Mouse (Mus musculus): Measurements from ENCODE around the gene Crabp1. TPM values are rescaled to one million over a fixed set of nuclear protein-coding genes. Genes with fewer than 3 reads are reported as not detected.

The Crabp1 gene
- polyA plus RNA-seq, 1 experiment from 2014 or later: 103 TPM

DNA sequence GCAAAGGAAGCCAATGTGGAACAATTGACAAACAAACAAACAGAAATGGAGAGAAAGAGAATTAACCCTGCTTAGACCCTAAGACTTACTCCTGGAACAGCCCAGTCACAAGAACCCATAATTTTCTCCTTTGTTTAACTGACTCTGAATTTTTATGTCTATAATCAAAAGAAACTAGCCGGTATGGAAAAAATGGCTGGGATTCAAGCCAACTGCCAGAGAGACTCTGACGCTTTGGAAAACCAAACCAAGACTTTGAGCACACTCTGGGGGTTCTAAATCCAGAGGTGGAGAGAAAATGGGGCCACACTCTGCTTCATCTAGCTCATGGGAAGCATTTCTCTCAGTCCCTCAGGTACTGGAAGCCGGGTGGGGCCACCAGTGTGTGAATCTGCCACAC lies 20.7 kb downstream of the Crabp1 start:
- no peak for ATAC-seq (ENCODE audit: low FRiP score, low TSS enrichment)
- Histone ChIP-seq H3K4me1 (ENCODE audit: control insufficient read depth, insufficient read depth, low read length) (peaks cover 9% of the 10 kb centered on the region), H3K27me3 (ENCODE audit: control insufficient read depth, insufficient read depth, low read length) (no peaks in the 10 kb centered on the region), H3K9me3 (ENCODE audit: control insufficient read depth, low read length) (no peaks in the 10 kb centered on the region), H3K4me2 (replicated peaks; ENCODE audit: low read depth, low read length) (no peak overlapping the region), H3K4me3 (ENCODE audit: low read length) (no peak overlapping the region), H3K9ac (ENCODE audit: low read depth, low read length) (no peak overlapping the region), H3K36me3 (ENCODE audit: control insufficient read depth, insufficient read depth, low read length) (no peaks in the 10 kb centered on the region), H3K27ac (ENCODE audit: low read depth, low read length) (no peak overlapping the region)
- 64% methylated on average over 3 of the region's 3 CpGs for WGBS

DNA sequence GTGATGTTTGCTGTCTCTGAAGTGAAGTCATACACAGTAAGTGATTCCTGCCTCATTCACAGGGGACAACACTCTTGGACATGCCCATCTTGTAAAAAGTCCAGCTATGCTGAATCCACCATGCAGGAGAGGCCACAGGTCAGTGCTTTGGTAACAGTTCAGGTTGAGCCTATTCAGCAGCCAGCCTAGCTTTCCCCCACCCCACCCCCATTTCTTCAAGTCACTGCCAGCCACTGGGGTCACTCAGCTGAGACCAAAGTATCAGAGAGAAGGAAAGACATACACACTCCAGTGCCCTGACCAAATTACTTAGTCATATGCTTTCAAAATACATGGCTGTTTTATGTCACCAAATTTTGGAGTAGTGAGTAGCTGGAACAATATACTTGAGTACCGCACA lies 21.5 kb downstream of the Crabp1 start:
- H3K9me3 ChIP-seq (ENCODE audit: control insufficient read depth, low read length): no peaks in the 10 kb centered on the region
- no peaks in the 10 kb centered on the region for H3K27me3 ChIP-seq (ENCODE audit: control insufficient read depth, insufficient read depth, low read length)
- H3K4me2 ChIP-seq (replicated peaks; ENCODE audit: low read depth, low read length): no peak overlapping the region
- H3K27ac ChIP-seq (ENCODE audit: low read depth, low read length): no peak overlapping the region
- H3K9ac ChIP-seq (ENCODE audit: low read depth, low read length): no peak overlapping the region
- no peak for ATAC-seq (ENCODE audit: low FRiP score, low TSS enrichment)
- H3K4me3 ChIP-seq (ENCODE audit: low read length): no peak overlapping the region
- peaks cover 9% of the 10 kb centered on the region for H3K4me1 ChIP-seq (ENCODE audit: control insufficient read depth, insufficient read depth, low read length)
- no peaks in the 10 kb centered on the region for H3K36me3 ChIP-seq (ENCODE audit: control insufficient read depth, insufficient read depth, low read length)
- WGBS: 79% methylated on average over 1 of the region's 1 CpGs

DNA sequence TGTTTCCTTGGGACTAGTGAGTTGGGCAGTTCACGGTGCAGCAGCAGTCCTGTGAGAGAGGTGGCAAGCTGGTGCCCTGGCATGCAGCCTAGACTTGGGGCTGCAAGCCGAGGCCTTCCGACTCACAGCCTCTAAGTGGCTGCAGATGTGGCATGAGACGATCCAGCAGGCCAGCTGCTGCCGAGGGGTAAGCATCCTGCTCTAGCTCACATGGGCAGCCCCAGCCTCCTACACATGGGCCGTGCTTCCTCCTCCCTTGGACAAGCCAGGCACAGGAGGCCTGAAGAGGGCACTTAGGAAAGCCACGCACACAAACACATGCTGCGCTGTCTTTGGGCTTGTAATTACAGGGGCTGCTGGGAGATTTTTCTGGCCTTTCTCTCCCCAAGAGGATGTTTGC lies 23.2 kb downstream of the Crabp1 start:
- Histone ChIP-seq H3K4me2 (replicated peaks; ENCODE audit: low read depth, low read length) (no peak overlapping the region), H3K4me3 (ENCODE audit: low read length) (no peak overlapping the region), H3K9me3 (ENCODE audit: control insufficient read depth, low read length) (no peaks in the 10 kb centered on the region), H3K27me3 (ENCODE audit: control insufficient read depth, insufficient read depth, low read length) (no peaks in the 10 kb centered on the region), H3K4me1 (ENCODE audit: control insufficient read depth, insufficient read depth, low read length) (peaks cover 6% of the 10 kb centered on the region; the same call in 1 of the 2 replicates), H3K27ac (ENCODE audit: low read depth, low read length) (no peak overlapping the region), H3K36me3 (ENCODE audit: control insufficient read depth, insufficient read depth, low read length) (no peaks in the 10 kb centered on the region), H3K9ac (ENCODE audit: low read depth, low read length) (no peak overlapping the region)
- whole genome bisulfite sequencing: 46% methylated on average over 8 of the region's 8 CpGs
- ATAC-seq (ENCODE audit: low FRiP score, low TSS enrichment): peak; percentile 56; the same call in 1 of the 2 replicates

DNA sequence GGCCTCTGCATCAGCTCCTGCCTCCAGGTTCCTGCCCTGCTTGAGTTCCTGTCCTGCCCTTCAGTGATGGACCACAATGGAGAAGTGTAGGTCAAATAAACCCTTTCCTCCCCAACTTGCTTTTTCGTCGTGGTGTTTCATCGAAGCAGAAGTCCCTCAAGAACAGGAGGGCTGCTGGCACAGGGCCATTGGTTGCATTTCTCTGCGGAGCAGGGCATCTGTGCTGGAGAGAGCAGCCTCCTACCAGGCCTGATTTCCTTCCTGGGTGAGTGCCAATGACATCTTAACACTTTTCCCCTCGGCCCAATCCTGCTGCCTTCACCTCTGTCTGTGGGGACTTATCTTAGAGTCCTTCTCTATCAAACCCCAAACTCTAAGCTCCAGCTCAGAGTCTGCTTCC lies 25.7 kb downstream of the Crabp1 start:
- Histone ChIP-seq H3K4me3 (ENCODE audit: low read length) (no peak overlapping the region), H3K9ac (ENCODE audit: low read depth, low read length) (no peak overlapping the region), H3K4me2 (replicated peaks; ENCODE audit: low read depth, low read length) (no peak overlapping the region), H3K9me3 (ENCODE audit: control insufficient read depth, low read length) (no peaks in the 10 kb centered on the region), H3K4me1 (ENCODE audit: control insufficient read depth, insufficient read depth, low read length) (0 out of 2 replicates have a peak, but pooled peaks cover 6% of the 10 kb centered on the region), H3K27ac (ENCODE audit: low read depth, low read length) (no peak overlapping the region), H3K27me3 (ENCODE audit: control insufficient read depth, insufficient read depth, low read length) (no peaks in the 10 kb centered on the region), H3K36me3 (ENCODE audit: control insufficient read depth, insufficient read depth, low read length) (no peaks in the 10 kb centered on the region)
- ATAC-seq (ENCODE audit: low FRiP score, low TSS enrichment): no peak
- WGBS: 72% methylated on average over 5 of the region's 5 CpGs

DNA sequence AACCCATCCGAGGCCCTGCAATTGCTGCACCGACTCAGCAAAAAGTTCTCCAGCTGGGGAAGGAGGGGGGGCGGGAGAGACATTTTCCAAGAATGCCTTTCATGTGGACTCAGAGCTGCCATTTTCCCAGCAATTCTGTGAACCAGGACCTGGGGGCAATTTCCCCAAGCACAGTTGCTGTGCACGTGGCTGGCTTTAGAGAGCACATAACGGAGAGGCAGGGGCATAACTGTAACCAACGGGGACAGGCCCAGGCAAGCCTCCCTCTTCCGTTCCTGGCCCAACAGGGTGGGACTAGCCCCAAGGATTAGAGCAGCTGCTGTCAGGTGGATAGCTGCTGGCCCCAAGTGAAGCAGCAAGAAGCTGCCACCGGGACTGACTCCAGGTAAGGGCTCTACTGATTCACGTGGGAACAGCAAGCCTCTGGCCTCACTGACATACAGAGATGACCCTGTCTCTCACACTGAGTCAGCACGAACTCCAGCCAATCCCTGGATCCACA lies 37.0 kb downstream of the Crabp1 start:
- Histone ChIP-seq H3K36me3 (ENCODE audit: control insufficient read depth, insufficient read depth, low read length) (no peaks in the 10 kb centered on the region), H3K9ac (ENCODE audit: low read depth, low read length) (no peak overlapping the region), H3K27me3 (ENCODE audit: control insufficient read depth, insufficient read depth, low read length) (no peaks in the 10 kb centered on the region), H3K27ac (ENCODE audit: low read depth, low read length) (no peak overlapping the region), H3K9me3 (ENCODE audit: control insufficient read depth, low read length) (no peaks in the 10 kb centered on the region), H3K4me3 (ENCODE audit: low read length) (no peak overlapping the region), H3K4me2 (replicated peaks; ENCODE audit: low read depth, low read length) (no peak overlapping the region), H3K4me1 (ENCODE audit: control insufficient read depth, insufficient read depth, low read length) (no peaks in the 10 kb centered on the region)
- 24% methylated on average over 10 of the region's 10 CpGs for WGBS
- no peak for ATAC-seq (ENCODE audit: low FRiP score, low TSS enrichment)

DNA sequence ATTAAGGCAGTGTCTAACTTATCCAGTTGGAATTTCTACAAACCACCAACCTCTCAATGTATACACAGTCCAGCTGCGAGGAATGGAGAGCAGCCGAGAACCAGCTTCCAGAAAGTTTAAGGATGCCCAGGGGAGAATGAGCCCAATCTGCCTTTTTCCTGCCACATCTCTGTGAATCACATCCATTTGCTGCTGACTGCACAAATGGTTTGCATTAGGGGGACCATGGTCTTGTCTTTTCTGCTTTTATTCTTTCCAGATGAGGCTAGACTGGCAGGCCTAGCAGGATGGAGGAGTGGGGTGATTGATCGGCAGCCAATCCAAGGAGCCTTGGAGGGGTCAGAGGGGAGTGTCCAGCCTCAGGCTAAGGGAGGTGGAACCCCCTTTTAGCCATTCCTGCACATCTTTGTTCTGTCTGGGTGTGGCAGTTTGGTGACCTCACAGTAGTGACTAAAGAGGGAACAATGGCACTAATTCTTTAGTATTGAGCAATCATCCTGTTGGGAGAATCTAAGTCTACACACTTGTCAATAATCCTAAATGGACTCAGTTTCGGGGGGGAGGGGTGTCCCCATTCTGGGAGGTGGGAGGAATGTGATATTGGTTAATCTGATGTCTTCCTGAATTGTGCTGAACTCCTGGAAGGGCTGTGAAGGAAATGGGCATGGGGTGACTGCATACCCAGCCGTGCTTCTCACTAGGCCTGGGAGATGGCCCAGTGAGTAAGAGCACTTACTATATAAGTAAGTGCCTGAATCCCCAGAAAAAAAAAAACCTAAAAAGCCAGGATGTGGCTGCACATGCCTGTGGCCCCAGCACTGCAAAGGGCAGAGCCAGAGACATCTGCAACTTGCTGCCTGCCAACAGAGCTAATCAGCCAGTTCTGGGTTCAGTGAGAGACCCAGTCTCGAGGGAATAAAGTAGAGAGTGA lies 38.5 kb downstream of the Crabp1 start:
- H3K27ac ChIP-seq (ENCODE audit: low read depth, low read length): no peak overlapping the region
- ATAC-seq (ENCODE audit: low FRiP score, low TSS enrichment): no peak

DNA sequence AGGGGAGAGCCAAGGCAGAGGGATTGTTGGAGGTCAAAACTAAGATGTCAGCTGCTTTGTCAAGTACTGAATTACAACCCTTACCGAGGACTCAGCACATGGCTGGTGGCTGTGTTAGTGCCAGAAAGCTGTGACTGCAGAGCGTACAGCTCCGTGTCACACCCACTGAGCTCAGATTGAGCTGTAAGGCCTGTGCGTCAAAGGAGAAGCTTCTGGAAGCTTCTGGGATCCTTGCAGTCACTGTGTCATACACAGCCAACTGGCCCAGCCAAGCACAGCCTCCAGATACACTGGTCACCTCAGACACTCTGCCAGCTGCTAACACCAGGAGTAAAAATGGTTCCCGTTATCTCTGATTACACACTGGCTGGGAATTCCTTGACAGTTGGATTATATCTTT lies 39.8 kb downstream of the Crabp1 start:
- H3K27me3 ChIP-seq (ENCODE audit: control insufficient read depth, insufficient read depth, low read length): no peaks in the 10 kb centered on the region
- H3K27ac ChIP-seq (ENCODE audit: low read depth, low read length): no peak overlapping the region
- no peaks in the 10 kb centered on the region for H3K4me1 ChIP-seq (ENCODE audit: control insufficient read depth, insufficient read depth, low read length)
- no peak for ATAC-seq (ENCODE audit: low FRiP score, low TSS enrichment)
- H3K36me3 ChIP-seq (ENCODE audit: control insufficient read depth, insufficient read depth, low read length): no peaks in the 10 kb centered on the region
- H3K4me2 ChIP-seq (replicated peaks; ENCODE audit: low read depth, low read length): no peak overlapping the region
- WGBS: 67% methylated on average over 5 of the region's 5 CpGs
- no peaks in the 10 kb centered on the region for H3K9me3 ChIP-seq (ENCODE audit: control insufficient read depth, low read length)
- no peak overlapping the region for H3K4me3 ChIP-seq (ENCODE audit: low read length)
- H3K9ac ChIP-seq (ENCODE audit: low read depth, low read length): no peak overlapping the region

More for the DNA sequence above, 38.5 kb downstream of the Crabp1 start:
- H3K4me1 ChIP-seq (ENCODE audit: control insufficient read depth, insufficient read depth, low read length): no peaks in the 10 kb centered on the region
- 55% methylated on average over 6 of the region's 6 CpGs for WGBS
- H3K9me3 ChIP-seq (ENCODE audit: control insufficient read depth, low read length): no peaks in the 10 kb centered on the region
- H3K9ac ChIP-seq (ENCODE audit: low read depth, low read length): no peak overlapping the region
- no peaks in the 10 kb centered on the region for H3K27me3 ChIP-seq (ENCODE audit: control insufficient read depth, insufficient read depth, low read length)
- no peaks in the 10 kb centered on the region for H3K36me3 ChIP-seq (ENCODE audit: control insufficient read depth, insufficient read depth, low read length)
- no peak overlapping the region for H3K4me3 ChIP-seq (ENCODE audit: low read length)
- no peak overlapping the region for H3K4me2 ChIP-seq (replicated peaks; ENCODE audit: low read depth, low read length)

DNA sequence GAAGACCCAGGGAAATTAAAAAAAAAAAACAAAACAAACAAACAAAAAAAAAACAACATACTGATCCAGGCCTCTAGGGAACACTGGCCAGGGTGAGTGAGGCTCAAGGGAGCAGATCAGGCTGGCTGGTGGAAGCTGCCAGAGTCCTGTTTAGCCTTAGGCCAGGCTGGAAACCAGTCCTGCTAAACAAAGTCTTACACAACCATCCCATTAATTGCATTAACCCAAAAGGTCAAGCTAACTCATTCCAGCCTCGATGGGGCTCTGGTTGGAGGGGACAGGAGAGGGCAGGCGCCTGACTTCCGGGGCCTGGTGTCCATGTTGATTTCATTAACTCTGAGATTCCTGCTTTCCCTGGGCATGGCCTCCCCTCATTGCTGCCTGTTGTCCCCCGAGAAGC lies 43.2 kb downstream of the Crabp1 start:
- no peaks in the 10 kb centered on the region for H3K4me1 ChIP-seq (ENCODE audit: control insufficient read depth, insufficient read depth, low read length)
- H3K4me3 ChIP-seq (ENCODE audit: low read length): no peak overlapping the region
- ATAC-seq (ENCODE audit: low FRiP score, low TSS enrichment): no peak
- no peaks in the 10 kb centered on the region for H3K27me3 ChIP-seq (ENCODE audit: control insufficient read depth, insufficient read depth, low read length)
- no peak overlapping the region for H3K27ac ChIP-seq (ENCODE audit: low read depth, low read length)
- 56% methylated on average over 4 of the region's 4 CpGs for WGBS
- no peaks in the 10 kb centered on the region for H3K36me3 ChIP-seq (ENCODE audit: control insufficient read depth, insufficient read depth, low read length)
- no peaks in the 10 kb centered on the region for H3K9me3 ChIP-seq (ENCODE audit: control insufficient read depth, low read length)
- H3K9ac ChIP-seq (ENCODE audit: low read depth, low read length): no peak overlapping the region
- H3K4me2 ChIP-seq (replicated peaks; ENCODE audit: low read depth, low read length): no peak overlapping the region

DNA sequence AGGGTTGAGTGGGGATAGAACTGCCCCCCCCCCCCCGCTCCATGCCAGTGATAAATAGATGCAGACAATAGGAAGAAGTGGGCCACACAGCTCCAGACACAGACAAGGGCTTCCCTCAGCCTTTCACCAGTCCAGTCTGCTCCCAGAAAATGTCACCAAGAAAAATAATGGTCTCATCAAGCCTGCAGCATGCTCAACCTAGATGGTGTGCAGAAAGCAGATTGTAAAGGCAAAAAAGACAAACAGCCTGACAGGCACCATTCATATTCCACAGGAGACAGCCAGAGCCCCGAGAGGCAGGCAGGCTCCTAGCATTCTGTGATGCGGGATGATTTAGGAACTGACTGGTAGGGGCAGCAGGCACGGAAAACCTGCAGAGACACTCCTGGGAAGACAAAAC lies 45.4 kb downstream of the Crabp1 start:
- WGBS: 33% methylated on average over 4 of the region's 4 CpGs
- H3K4me1 ChIP-seq (ENCODE audit: control insufficient read depth, insufficient read depth, low read length): no peaks in the 10 kb centered on the region

More for the DNA sequence above, 45.4 kb downstream of the Crabp1 start:
- no peak overlapping the region for H3K4me3 ChIP-seq (ENCODE audit: low read length)
- no peak overlapping the region for H3K27ac ChIP-seq (ENCODE audit: low read depth, low read length)
- H3K27me3 ChIP-seq (ENCODE audit: control insufficient read depth, insufficient read depth, low read length): no peaks in the 10 kb centered on the region
- H3K9ac ChIP-seq (ENCODE audit: low read depth, low read length): no peak overlapping the region
- H3K9me3 ChIP-seq (ENCODE audit: control insufficient read depth, low read length): no peaks in the 10 kb centered on the region
- H3K4me2 ChIP-seq (replicated peaks; ENCODE audit: low read depth, low read length): no peak overlapping the region
- no peaks in the 10 kb centered on the region for H3K36me3 ChIP-seq (ENCODE audit: control insufficient read depth, insufficient read depth, low read length)
- ATAC-seq (ENCODE audit: low FRiP score, low TSS enrichment): no peak

All from kidney, embryonic 14.5 days (tissue).